Mouse (Mus musculus) gastrocnemius, adult 2 months (tissue): ENCODE measurements around the gene Zc3h12d. TPM values are rescaled to one million over a fixed set of nuclear protein-coding genes. Genes with fewer than 3 reads are reported as not detected.

Source experiments
- DNase-seq: peaks from one replicate; pipeline ENCODE4 v3.0.0; 2022
- H3K27ac ChIP-seq: fragments of 200-600 bp; 2 replicates; pipeline ENCODE4 v1.8.1; 2022; ENCODE audit warnings: mild to moderate bottlenecking
- H3K4me3 ChIP-seq: fragments of 200-600 bp; 2 replicates; pipeline ENCODE4 v1.8.1; 2022; ENCODE audit warnings: mild to moderate bottlenecking, moderate library complexity
- CTCF ChIP-seq: fragments of 200-600 bp; IDR thresholded peaks from 2 replicates; pipeline ENCODE4 v1.8.1; 2022; ENCODE audit warnings: antibody characterized with exemption, mild to moderate bottlenecking, moderate library complexity
- intact Hi-C: fragments of 180-260 bp; cut with DNase I; formaldehyde crosslinking; loops from one replicate; pipeline ENCODE4 v1.15.1; 2025
- long read RNA-seq, 2 experiments: library from polyadenylated mRNA; stranded (forward); transcript quantifications; one replicate each; pipeline ENCODE4 v2.0.0; 2021
- total RNA-seq, 2 experiments: library from RNA; stranded (reverse); gene quantifications; 2 replicates each; pipeline ENCODE4 v1.2.3; 2021

Zc3h12d gene
- under 1 TPM in 1 of 2 experiments, not detected in 1; 0.08 TPM for total RNA-seq
- long read RNA-seq, experiment 1, result 0 reads
- long read RNA-seq, experiment 2, result 0 reads

GRCm38 (mm10) chr10:7832171-7832676, at the start of gene Zc3h12d:
Gene Zc3h12d, plus strand, starts transcription at chr10:7832470.
- intact Hi-C loops, result no loop called here
- no peak for TF ChIP-seq CTCF
- Histone ChIP-seq H3K4me3 (peak within 1 kb of the TSS; percentile 59), H3K27ac (peak within 1 kb of the TSS; percentile 35; the same call in 1 of the 2 replicates)
- DNase-seq, result peak; percentile 43

GRCm38 (mm10) chr10:7787319-7787718, 45.0 kb upstream of the Zc3h12d start:
- DNase-seq, result no peak
- TF ChIP-seq CTCF, result no peak
- H3K27ac ChIP-seq, result no peak overlapping the region
- intact Hi-C loops, result no loop called here
- H3K4me3 ChIP-seq, result no peak overlapping the region

- no peak for TF ChIP-seq CTCF
- Histone ChIP-seq H3K4me3 (peak overlapping the region; percentile 87), H3K27ac (peak overlapping the region; percentile 93)
- intact Hi-C loops, result loop anchor here (1.0 to 10.0 kb wide), 2 partner anchors 11 to 162 kb away; partner anchors contain the start of gene Tab2
- DNase-seq, result no peak
These were observed 40.0 kb upstream of the Zc3h12d start for GRCm38 (mm10) chr10:7792254-7792750.

GRCm38 (mm10) chr10:7792751-7793385, 39.4 kb upstream of the Zc3h12d start, which contains the start of the genes Ginm1 and Ppil4:
Gene Ginm1, minus strand, starts transcription at chr10:7792824.
Gene Ppil4, plus strand, starts transcription at chr10:7792891.
- peak within 1 kb of the TSS; percentile 87 for H3K4me3 ChIP-seq
- peak within 1 kb of the TSS; percentile 93 for H3K27ac ChIP-seq
- peak; percentile 94 for DNase-seq
- intact Hi-C loops, result loop anchor here (1.0 to 10.0 kb wide), 2 partner anchors 12 to 162 kb away; partner anchors contain the start of gene Tab2
- no peak for TF ChIP-seq CTCF

- TF ChIP-seq CTCF, result no peak
- DNase-seq, result no peak
- intact Hi-C loops, result no loop called here
- Histone ChIP-seq H3K27ac (no peak overlapping the region), H3K4me3 (no peak overlapping the region)
These were observed 31.0 kb upstream of the Zc3h12d start for GRCm38 (mm10) chr10:7801258-7801657.

GRCm38 (mm10) chr10:7802519-7803140, 29.6 kb upstream of the Zc3h12d start:
- no peak for TF ChIP-seq CTCF
- Histone ChIP-seq H3K4me3 (no peak overlapping the region), H3K27ac (no peak overlapping the region)
- intact Hi-C loops, result no loop called here
- DNase-seq, result no peak

GRCm38 (mm10) chr10:7809937-7810336, 22.3 kb upstream of the Zc3h12d start:
- intact Hi-C loops, result loop anchor here (1.0 to 5.0 kb wide), 3 partner anchors 72 to 430 kb away; no protein-coding TSS in a partner anchor

GRCm38 (mm10) chr10:7816476-7816875, 15.8 kb upstream of the Zc3h12d start:
- Histone ChIP-seq H3K4me3 (no peak overlapping the region), H3K27ac (peak overlapping the region; percentile 28; the same call in 1 of the 2 replicates)
- no peak for DNase-seq
- no peak for TF ChIP-seq CTCF
- intact Hi-C loops, result no loop called here

More at GRCm38 (mm10) chr10:7809937-7810336, 22.3 kb upstream of the Zc3h12d start:
- Histone ChIP-seq H3K4me3 (no peak overlapping the region), H3K27ac (no peak overlapping the region)
- DNase-seq, result no peak
- TF ChIP-seq CTCF, result peak; percentile 76

GRCm38 (mm10) chr10:7818676-7819075, 13.6 kb upstream of the Zc3h12d start:
- intact Hi-C loops, result no loop called here
- no peak overlapping the region for H3K4me3 ChIP-seq
- no peak for DNase-seq
- H3K27ac ChIP-seq, result no peak overlapping the region
- no peak for TF ChIP-seq CTCF

GRCm38 (mm10) chr10:7819156-7819555, 13.1 kb upstream of the Zc3h12d start:
- Histone ChIP-seq H3K27ac (no peak overlapping the region), H3K4me3 (no peak overlapping the region)
- no peak for DNase-seq
- no peak for TF ChIP-seq CTCF
- intact Hi-C loops, result no loop called here

GRCm38 (mm10) chr10:7819603-7820002, 12.7 kb upstream of the Zc3h12d start:
- TF ChIP-seq CTCF, result no peak
- DNase-seq, result no peak
- intact Hi-C loops, result no loop called here
- Histone ChIP-seq H3K4me3 (no peak overlapping the region), H3K27ac (no peak overlapping the region)

- Histone ChIP-seq H3K27ac (no peak overlapping the region), H3K4me3 (no peak overlapping the region)
- no peak for TF ChIP-seq CTCF
- no peak for DNase-seq
- intact Hi-C loops, result no loop called here
These were observed 12.1 kb upstream of the Zc3h12d start for GRCm38 (mm10) chr10:7820171-7820570.

- H3K4me3 ChIP-seq, result no peak overlapping the region
- no peak for TF ChIP-seq CTCF
- intact Hi-C loops, result no loop called here
- no peak overlapping the region for H3K27ac ChIP-seq
- DNase-seq, result no peak
These were observed 10.3 kb upstream of the Zc3h12d start for GRCm38 (mm10) chr10:7821981-7822380.
